Mouse (Mus musculus): ENCODE results near the gene Fam222b. TPM values are rescaled to one million over a fixed set of nuclear protein-coding genes. Genes with fewer than 3 reads are reported as not detected.
A peak's percentile ranks its signal among the peaks of the same experiment; 100 is the strongest.

The Fam222b gene
- polyA plus RNA-seq, 1 experiment from 2014 or later = 21.1 TPM

- H3K9me3 ChIP-seq (ENCODE audit: control insufficient read depth, low read length) = no peaks in the 10 kb centered on the region
- H3K4me3 ChIP-seq (replicated peaks; ENCODE audit: low read length) = no peak overlapping the region
- H3K9ac ChIP-seq (replicated peaks; ENCODE audit: low read depth, low read length) = no peak overlapping the region
- 79% methylated on average over 6 of the region's 6 CpGs for WGBS
- H3K36me3 ChIP-seq (ENCODE audit: control insufficient read depth, insufficient read depth) = peaks cover 23% of the 10 kb centered on the region
- ATAC-seq = no peak
- no peak overlapping the region for H3K27ac ChIP-seq (ENCODE audit: low read length)
- H3K27me3 ChIP-seq (replicated peaks; ENCODE audit: control insufficient read depth, insufficient read depth, low read length) = no peaks in the 10 kb centered on the region
- H3K4me1 ChIP-seq (replicated peaks; ENCODE audit: control insufficient read depth, insufficient read depth, low read length) = no peaks in the 10 kb centered on the region
- H3K4me2 ChIP-seq (ENCODE audit: low read length) = no peak overlapping the region
Observed at GRCm38 (mm10) chr11:78204287-78204686, 109.8 kb downstream of the Fam222b start.

GRCm38 (mm10) chr11:78205361-78206206 lies 111.1 kb downstream of the Fam222b start:
- Histone ChIP-seq H3K36me3 (ENCODE audit: control insufficient read depth, insufficient read depth) (peaks cover 25% of the 10 kb centered on the region), H3K9me3 (ENCODE audit: control insufficient read depth, low read length) (no peaks in the 10 kb centered on the region), H3K9ac (replicated peaks; ENCODE audit: low read depth, low read length) (no peak overlapping the region), H3K27me3 (replicated peaks; ENCODE audit: control insufficient read depth, insufficient read depth, low read length) (no peaks in the 10 kb centered on the region), H3K4me1 (replicated peaks; ENCODE audit: control insufficient read depth, insufficient read depth, low read length) (no peaks in the 10 kb centered on the region), H3K4me2 (ENCODE audit: low read length) (no peak overlapping the region), H3K27ac (ENCODE audit: low read length) (no peak overlapping the region), H3K4me3 (replicated peaks; ENCODE audit: low read length) (no peak overlapping the region)
- no peak for ATAC-seq
- WGBS = 56% methylated on average over 13 of the region's 13 CpGs

MicroRNA genes within 50 kb of the gene (microRNA counts, 519-probe panel; counts per million panel counts)
- 2,916 counts per million, percentile 75 among the panel's probes with 10 or more counts for microRNA mmu-miR-144
- 2,674 counts per million, percentile 68 among the panel's probes with 10 or more counts for microRNA mmu-miR-451

Small RNAs within 50 kb of the gene (microRNA-seq; reads per million reads assigned to microRNA genes)
- gene Mir144 = 44.9 reads per million, percentile 43 among the genes with 10 or more reads in this experiment
- not detected for gene Mir451a
- gene Mir451b = not detected
- not detected for gene Mir7653

Other genes starting within 250 kb of the Fam222b start
- 8.6 and 12.6 TPM in 2 replicates for gene Pipox, start 200.6 kb upstream of the Fam222b start, polyA plus RNA-seq (2015; fragmentation: Nextera tagmentation; extraction: Ambion mirVana)
- 257 and 284 TPM in 2 replicates for gene Sez6, start 163.9 kb upstream of the Fam222b start, polyA plus RNA-seq (2015; fragmentation: Nextera tagmentation; extraction: Ambion mirVana)
- gene Phf12, start 111.9 kb upstream of the Fam222b start, polyA plus RNA-seq (2015; fragmentation: Nextera tagmentation; extraction: Ambion mirVana) = 20.6 and 23.0 TPM in 2 replicates
- gene Dhrs13, start 62.4 kb upstream of the Fam222b start, polyA plus RNA-seq (2015; fragmentation: Nextera tagmentation; extraction: Ambion mirVana) = 29.5 and 33.8 TPM in 2 replicates
- 101 and 106 TPM in 2 replicates for gene Flot2, start 56.7 kb upstream of the Fam222b start, polyA plus RNA-seq (2015; fragmentation: Nextera tagmentation; extraction: Ambion mirVana)
- gene Eral1, start 14.3 kb upstream of the Fam222b start, polyA plus RNA-seq (2015; fragmentation: Nextera tagmentation; extraction: Ambion mirVana) = 34.2 and 34.3 TPM in 2 replicates
- gene Traf4, start 70.9 kb downstream of the Fam222b start, polyA plus RNA-seq (2015; fragmentation: Nextera tagmentation; extraction: Ambion mirVana) = 122 and 124 TPM in 2 replicates
- 5.1 and 6.0 TPM in 2 replicates for gene Nek8, start 82.0 kb downstream of the Fam222b start, polyA plus RNA-seq (2015; fragmentation: Nextera tagmentation; extraction: Ambion mirVana)
- 5.4 and 6.5 TPM in 2 replicates for gene Tlcd1, start 82.1 kb downstream of the Fam222b start, polyA plus RNA-seq (2015; fragmentation: Nextera tagmentation; extraction: Ambion mirVana)
- gene Rpl23a, start 88.9 kb downstream of the Fam222b start, polyA plus RNA-seq (2015; fragmentation: Nextera tagmentation; extraction: Ambion mirVana) = 758 and 831 TPM in 2 replicates
- 53.9 and 56.9 TPM in 2 replicates for gene Rab34, start 93.8 kb downstream of the Fam222b start, polyA plus RNA-seq (2015; fragmentation: Nextera tagmentation; extraction: Ambion mirVana)
- gene Proca1, start 98.7 kb downstream of the Fam222b start, polyA plus RNA-seq (2015; fragmentation: Nextera tagmentation; extraction: Ambion mirVana) = 0.94 and 3.0 TPM in 2 replicates
- gene Sdf2, start 151.1 kb downstream of the Fam222b start, polyA plus RNA-seq (2015; fragmentation: Nextera tagmentation; extraction: Ambion mirVana) = 71.8 and 73.0 TPM in 2 replicates
- gene Supt6, start 151.3 kb downstream of the Fam222b start, polyA plus RNA-seq (2015; fragmentation: Nextera tagmentation; extraction: Ambion mirVana) = 33.7 and 34.6 TPM in 2 replicates
- 56.4 and 58.6 TPM in 2 replicates for gene 2610507B11Rik, start 167.1 kb downstream of the Fam222b start, polyA plus RNA-seq (2015; fragmentation: Nextera tagmentation; extraction: Ambion mirVana)
- gene BC030499, start 196.2 kb downstream of the Fam222b start, polyA plus RNA-seq (2015; fragmentation: Nextera tagmentation; extraction: Ambion mirVana) = not detected in 2 replicates
- 21.6 and 22.1 TPM in 2 replicates for gene Spag5, start 206.9 kb downstream of the Fam222b start, polyA plus RNA-seq (2015; fragmentation: Nextera tagmentation; extraction: Ambion mirVana)
- gene Aldoc, start 228.3 kb downstream of the Fam222b start, polyA plus RNA-seq (2015; fragmentation: Nextera tagmentation; extraction: Ambion mirVana) = 152 and 186 TPM in 2 replicates
- gene Pigs, start 233.8 kb downstream of the Fam222b start, polyA plus RNA-seq (2015; fragmentation: Nextera tagmentation; extraction: Ambion mirVana) = 61.1 and 61.4 TPM in 2 replicates
- 68.6 and 69.1 TPM in 2 replicates for gene Unc119, start 248.8 kb downstream of the Fam222b start, polyA plus RNA-seq (2015; fragmentation: Nextera tagmentation; extraction: Ambion mirVana)